Mouse (Mus musculus) brain, adult 2 months (tissue): ENCODE results near the gene AL731706.1.

Experiments
- DNase-seq: peaks from one replicate; pipeline ENCODE4 v3.0.0; 2011; ENCODE audit warnings: low read depth, low spot score

Gene AL731706.1

DNA sequence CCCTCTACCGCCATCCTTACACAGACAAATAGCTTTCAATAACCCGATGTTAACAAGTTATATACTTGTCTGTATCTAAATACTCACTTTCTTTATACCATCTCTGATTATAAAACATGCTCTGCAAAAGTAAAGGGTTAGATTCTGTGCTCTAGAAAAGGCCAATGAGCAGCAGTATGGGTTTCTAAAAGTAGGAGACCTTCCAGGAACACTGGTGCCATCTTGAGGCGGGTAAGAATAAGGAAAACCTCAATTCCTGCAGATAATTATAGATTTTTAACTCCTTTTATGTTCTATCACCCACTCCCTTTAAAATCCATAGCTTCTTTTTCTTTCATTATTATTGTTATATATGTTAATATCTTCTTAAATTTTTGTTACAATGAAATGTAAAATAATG is 55.3 kb downstream of the AL731706.1 start:
- DNase-seq = peak; percentile 85

DNA sequence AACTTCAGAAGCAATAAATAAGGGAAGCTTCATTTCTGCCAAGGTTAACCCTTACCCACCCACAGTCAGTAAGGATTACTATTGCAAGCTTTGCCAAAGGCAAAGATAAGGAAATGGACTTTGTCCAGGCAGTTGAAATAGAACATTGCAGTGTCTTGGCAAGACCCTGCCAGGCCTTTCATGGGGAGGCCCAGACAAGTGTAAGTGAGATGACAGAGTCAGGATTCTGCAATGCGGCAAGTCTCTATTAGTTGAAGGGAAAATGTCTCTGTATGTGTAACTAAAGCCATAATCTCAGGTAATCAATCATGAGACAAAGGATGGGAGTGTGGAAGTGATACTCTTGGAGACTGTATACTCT is 56.5 kb downstream of the AL731706.1 start:
- DNase-seq = no peak

DNA sequence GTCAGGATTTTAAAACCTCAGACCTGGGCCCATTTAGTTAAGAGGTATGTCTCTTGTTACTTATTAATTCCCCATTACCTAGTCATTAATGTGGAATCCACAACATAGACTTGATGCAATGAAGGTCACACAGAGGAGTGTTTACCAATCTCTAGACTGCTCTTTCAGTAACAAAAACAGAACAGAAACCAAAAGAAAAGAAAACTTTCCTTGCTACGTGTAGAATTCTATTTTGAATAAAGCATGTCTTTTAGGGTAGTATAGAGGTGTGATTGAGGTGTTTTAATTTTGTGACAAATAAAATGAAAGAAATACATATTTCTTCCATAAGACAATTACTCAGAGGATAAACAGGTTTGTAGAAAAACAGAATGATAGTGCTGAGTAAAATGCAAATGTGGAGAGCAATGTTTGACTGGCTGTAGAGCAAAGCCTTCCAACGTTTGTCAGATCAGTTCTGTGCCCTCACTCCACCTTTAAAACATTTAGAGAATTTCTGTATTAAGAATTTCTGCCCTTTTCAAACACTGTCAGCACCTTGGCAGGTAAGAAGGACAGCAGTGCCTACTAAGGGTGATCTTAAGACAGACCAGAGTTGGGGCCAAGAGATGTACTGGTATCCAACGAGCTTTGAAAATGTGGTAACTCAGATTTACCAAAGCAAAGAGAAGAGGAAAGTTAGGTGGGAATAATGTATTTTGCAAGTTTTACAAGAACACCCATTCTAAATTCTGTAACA is 57.0 kb downstream of the AL731706.1 start:
- DNase-seq = no peak

DNA sequence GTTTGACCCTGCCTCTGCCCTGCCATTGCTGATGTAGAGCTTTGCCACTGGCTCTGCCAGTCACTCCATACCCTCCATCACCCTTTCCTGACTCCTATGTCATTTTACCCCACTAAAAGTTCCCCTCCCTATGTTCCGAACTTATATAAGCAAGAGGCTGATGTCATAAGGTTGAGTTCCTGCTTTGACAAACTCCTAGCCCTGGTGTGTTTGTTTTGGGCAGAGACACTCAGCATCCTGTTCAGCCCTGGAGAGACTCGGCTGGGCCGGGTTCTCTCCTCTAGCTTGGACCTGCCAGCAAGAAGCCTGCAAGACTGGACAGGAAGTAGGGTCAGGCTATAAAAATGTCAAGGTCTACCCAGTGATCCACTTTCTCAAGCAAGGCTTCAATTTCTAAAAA is 58.3 kb downstream of the AL731706.1 start:
- no peak for DNase-seq
